Mouse (Mus musculus): Measurements from ENCODE around the gene 2610008E11Rik. TPM values are rescaled to one million over a fixed set of nuclear protein-coding genes. Genes with fewer than 3 reads are reported as not detected.

The 2610008E11Rik gene
- total RNA-seq (2014; rRNA removed; ENCODE audit: low replicate concordance) (7.7 and 10.9 TPM in 2 replicates), polyA plus RNA-seq (2015; fragmentation: Nextera tagmentation; extraction: Ambion mirVana) (13.0 and 14.0 TPM in 2 replicates)

- under 1% methylated on average over 36 of the region's 36 CpGs for WGBS
- Histone ChIP-seq H3K36me3 (replicated peaks; ENCODE audit: control insufficient read depth, insufficient read depth, low read length) (peaks cover 17% of the 10 kb centered on the region), H3K4me1 (ENCODE audit: control insufficient read depth, insufficient read depth) (peaks cover 17% of the 10 kb centered on the region), H3K4me3 (ENCODE audit: low read depth, low read length) (peak within 1 kb of the TSS; percentile 99), H3K9ac (replicated peaks; ENCODE audit: low read depth, low read length) (peak within 1 kb of the TSS; percentile 99), H3K27me3 (ENCODE audit: control insufficient read depth, insufficient read depth, low read length) (no peaks in the 10 kb centered on the region), H3K27ac (ENCODE audit: low read depth) (peak within 1 kb of the TSS; percentile 100), H3K4me2 (ENCODE audit: low read depth, low read length) (peak within 1 kb of the TSS; percentile 79), H3K9me3 (replicated peaks; ENCODE audit: control insufficient read depth, low read length) (no peaks in the 10 kb centered on the region)
- ATAC-seq (ENCODE audit: insufficient read depth, low read depth) (peak; percentile 100), DNase-seq (ENCODE audit: low spot score) (peak; percentile 99)
- TF ChIP-seq EP300 (IDR thresholded peaks at IDR 0.05; ENCODE audit: low read depth): no peak
- no peak for TF ChIP-seq CTCF (IDR thresholded peaks at IDR 0.05; ENCODE audit: low read depth)
Measured at GRCm38 (mm10) chr10:79097161-79097754, at the start of gene 2610008E11Rik. Gene 2610008E11Rik, minus strand, starts transcription at chr10:79097600.

DNA sequence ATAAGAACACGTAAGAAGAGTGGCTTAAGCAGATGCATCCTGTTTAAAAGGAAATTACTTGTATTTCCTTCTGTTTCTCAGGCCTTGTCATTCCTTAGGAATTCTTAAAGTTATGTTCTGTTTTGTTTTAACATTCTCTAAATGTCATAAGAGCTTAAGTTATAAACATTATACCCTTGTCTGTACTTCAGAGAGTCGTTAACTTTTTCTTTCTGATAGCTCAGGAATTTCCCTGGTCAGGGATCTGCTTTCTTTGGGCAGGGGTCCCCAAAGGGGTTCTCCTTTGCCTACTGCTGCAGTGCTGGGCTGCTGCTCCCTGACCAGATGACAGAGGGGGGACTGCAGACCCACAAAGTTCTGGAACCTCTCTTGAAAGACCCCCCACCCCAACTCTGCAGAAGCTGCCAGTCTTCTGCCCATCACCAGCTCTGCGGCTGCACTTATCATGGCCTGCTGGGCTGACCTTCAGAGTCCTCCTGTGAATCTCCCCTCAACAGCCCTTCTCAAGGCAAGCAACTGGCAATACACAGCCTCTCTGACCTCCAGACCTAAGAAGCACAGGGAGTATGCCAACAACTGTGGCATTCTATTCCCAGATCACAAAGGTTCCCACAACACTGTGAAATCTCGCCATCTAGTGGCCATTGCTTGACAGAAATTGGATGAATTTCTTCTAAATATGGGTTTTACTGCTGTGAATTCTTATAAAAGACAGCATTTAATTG lies 18.9 kb upstream of the 2610008E11Rik start:
- Histone ChIP-seq H3K27me3 (ENCODE audit: control insufficient read depth, insufficient read depth, low read length) (no peaks in the 10 kb centered on the region), H3K4me1 (ENCODE audit: control insufficient read depth, insufficient read depth) (0 out of 2 replicates have a peak, but pooled peaks cover 3% of the 10 kb centered on the region), H3K4me2 (ENCODE audit: low read depth, low read length) (no peak overlapping the region), H3K4me3 (ENCODE audit: low read depth, low read length) (no peak overlapping the region), H3K9ac (replicated peaks; ENCODE audit: low read depth, low read length) (no peak overlapping the region), H3K9me3 (replicated peaks; ENCODE audit: control insufficient read depth, low read length) (no peaks in the 10 kb centered on the region), H3K36me3 (replicated peaks; ENCODE audit: control insufficient read depth, insufficient read depth, low read length) (no peaks in the 10 kb centered on the region), H3K27ac (ENCODE audit: low read depth) (peak overlapping the region; percentile 76)
- ATAC-seq (ENCODE audit: insufficient read depth, low read depth): peak; percentile 68
- WGBS: 23% methylated on average over 4 of the region's 4 CpGs
- DNase-seq (ENCODE audit: low spot score): peak; percentile 78
- no peak for TF ChIP-seq EP300 (IDR thresholded peaks at IDR 0.05; ENCODE audit: low read depth)
- peak; percentile 83 for TF ChIP-seq CTCF (IDR thresholded peaks at IDR 0.05; ENCODE audit: low read depth)

GRCm38 (mm10) chr10:79115085-79115484 lies 17.7 kb upstream of the 2610008E11Rik start:
- Histone ChIP-seq H3K36me3 (replicated peaks; ENCODE audit: control insufficient read depth, insufficient read depth, low read length) (no peaks in the 10 kb centered on the region), H3K27ac (ENCODE audit: low read depth) (no peak overlapping the region), H3K9me3 (replicated peaks; ENCODE audit: control insufficient read depth, low read length) (no peaks in the 10 kb centered on the region), H3K4me3 (ENCODE audit: low read depth, low read length) (no peak overlapping the region), H3K4me1 (ENCODE audit: control insufficient read depth, insufficient read depth) (0 out of 2 replicates have a peak, but pooled peaks cover 3% of the 10 kb centered on the region), H3K4me2 (ENCODE audit: low read depth, low read length) (no peak overlapping the region), H3K9ac (replicated peaks; ENCODE audit: low read depth, low read length) (no peak overlapping the region), H3K27me3 (ENCODE audit: control insufficient read depth, insufficient read depth, low read length) (no peaks in the 10 kb centered on the region)
- ATAC-seq (ENCODE audit: insufficient read depth, low read depth): no peak
- no peak for DNase-seq (ENCODE audit: low spot score)
- whole genome bisulfite sequencing: 66% methylated on average over 1 of the region's 1 CpGs
- TF ChIP-seq CTCF (IDR thresholded peaks at IDR 0.05; ENCODE audit: low read depth): no peak
- TF ChIP-seq EP300 (IDR thresholded peaks at IDR 0.05; ENCODE audit: low read depth): no peak

DNA sequence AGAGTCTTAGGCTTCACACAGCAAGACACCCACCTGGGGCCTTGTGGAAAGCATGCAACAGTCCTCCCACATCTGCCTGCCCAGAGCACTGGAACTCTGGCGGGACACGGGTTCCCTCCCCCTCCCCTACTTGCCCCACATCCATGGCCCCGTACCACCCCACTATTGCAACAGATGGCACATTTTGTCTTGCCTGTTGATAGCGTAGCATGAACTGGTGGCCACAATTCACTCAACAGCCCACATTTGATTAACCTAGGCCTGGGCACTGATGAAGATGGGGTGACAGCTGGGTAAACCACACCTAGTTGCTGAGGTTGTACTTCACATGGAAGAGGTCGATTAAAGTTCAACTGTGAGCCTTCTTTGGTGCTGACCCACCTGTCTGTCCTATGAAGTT lies 13.1 kb upstream of the 2610008E11Rik start:
- peaks cover 11% of the 10 kb centered on the region for H3K4me1 ChIP-seq (ENCODE audit: control insufficient read depth, insufficient read depth)
- no peak for ATAC-seq (ENCODE audit: insufficient read depth, low read depth)

GRCm38 (mm10) chr10:79109156-79109555 lies 11.8 kb upstream of the 2610008E11Rik start:
- no peak for DNase-seq (ENCODE audit: low spot score)
- no peak overlapping the region for H3K27ac ChIP-seq (ENCODE audit: low read depth)
- peaks cover 11% of the 10 kb centered on the region for H3K4me1 ChIP-seq (ENCODE audit: control insufficient read depth, insufficient read depth)
- H3K4me2 ChIP-seq (ENCODE audit: low read depth, low read length): no peak overlapping the region
- H3K27me3 ChIP-seq (ENCODE audit: control insufficient read depth, insufficient read depth, low read length): no peaks in the 10 kb centered on the region
- WGBS: 61% methylated on average over 1 of the region's 1 CpGs
- no peak for TF ChIP-seq EP300 (IDR thresholded peaks at IDR 0.05; ENCODE audit: low read depth)
- no peak for TF ChIP-seq CTCF (IDR thresholded peaks at IDR 0.05; ENCODE audit: low read depth)
- no peaks in the 10 kb centered on the region for H3K36me3 ChIP-seq (replicated peaks; ENCODE audit: control insufficient read depth, insufficient read depth, low read length)
- ATAC-seq (ENCODE audit: insufficient read depth, low read depth): no peak
- H3K4me3 ChIP-seq (ENCODE audit: low read depth, low read length): no peak overlapping the region
- H3K9ac ChIP-seq (replicated peaks; ENCODE audit: low read depth, low read length): no peak overlapping the region
- H3K9me3 ChIP-seq (replicated peaks; ENCODE audit: control insufficient read depth, low read length): no peaks in the 10 kb centered on the region

More for the DNA sequence above, 13.1 kb upstream of the 2610008E11Rik start:
- Histone ChIP-seq H3K4me3 (ENCODE audit: low read depth, low read length) (no peak overlapping the region), H3K9me3 (replicated peaks; ENCODE audit: control insufficient read depth, low read length) (no peaks in the 10 kb centered on the region), H3K4me2 (ENCODE audit: low read depth, low read length) (no peak overlapping the region), H3K27ac (ENCODE audit: low read depth) (no peak overlapping the region), H3K36me3 (replicated peaks; ENCODE audit: control insufficient read depth, insufficient read depth, low read length) (no peaks in the 10 kb centered on the region), H3K9ac (replicated peaks; ENCODE audit: low read depth, low read length) (no peak overlapping the region), H3K27me3 (ENCODE audit: control insufficient read depth, insufficient read depth, low read length) (no peaks in the 10 kb centered on the region)
- DNase-seq (ENCODE audit: low spot score): no peak
- TF ChIP-seq CTCF (IDR thresholded peaks at IDR 0.05; ENCODE audit: low read depth): no peak
- TF ChIP-seq EP300 (IDR thresholded peaks at IDR 0.05; ENCODE audit: low read depth): no peak
- 92% methylated on average over 5 of the region's 5 CpGs for WGBS
